Mouse (Mus musculus): Measurements from ENCODE around the gene Ano1. TPM values are rescaled to one million over a fixed set of nuclear protein-coding genes. Genes with fewer than 3 reads are reported as not detected.

Ano1 gene
- total RNA-seq, 4 experiments from 2014 or later, result 3.6 to 5.7 (median 4.2) TPM

DNA sequence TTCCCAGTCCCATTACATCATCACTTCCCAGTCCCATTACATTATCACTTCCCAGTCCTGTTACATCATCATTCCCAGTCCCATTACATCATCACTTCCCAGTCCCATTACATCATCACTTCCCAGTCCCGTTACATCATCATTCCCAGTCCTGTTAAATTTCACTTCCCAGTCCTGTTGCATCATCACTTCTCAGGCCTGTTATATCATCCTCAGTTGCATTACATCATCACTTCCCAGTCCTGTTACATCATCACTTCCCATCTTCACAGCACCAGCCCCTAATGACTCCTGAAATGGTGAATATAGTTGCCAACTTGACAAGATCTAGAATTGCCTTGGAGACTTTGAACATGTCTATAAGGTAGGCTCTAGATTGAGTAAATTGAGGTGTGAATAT, 17.1 kb upstream of the Ano1 start:
- DNase-seq (ENCODE audit: low spot score in 2 of 2), result no peak

DNA sequence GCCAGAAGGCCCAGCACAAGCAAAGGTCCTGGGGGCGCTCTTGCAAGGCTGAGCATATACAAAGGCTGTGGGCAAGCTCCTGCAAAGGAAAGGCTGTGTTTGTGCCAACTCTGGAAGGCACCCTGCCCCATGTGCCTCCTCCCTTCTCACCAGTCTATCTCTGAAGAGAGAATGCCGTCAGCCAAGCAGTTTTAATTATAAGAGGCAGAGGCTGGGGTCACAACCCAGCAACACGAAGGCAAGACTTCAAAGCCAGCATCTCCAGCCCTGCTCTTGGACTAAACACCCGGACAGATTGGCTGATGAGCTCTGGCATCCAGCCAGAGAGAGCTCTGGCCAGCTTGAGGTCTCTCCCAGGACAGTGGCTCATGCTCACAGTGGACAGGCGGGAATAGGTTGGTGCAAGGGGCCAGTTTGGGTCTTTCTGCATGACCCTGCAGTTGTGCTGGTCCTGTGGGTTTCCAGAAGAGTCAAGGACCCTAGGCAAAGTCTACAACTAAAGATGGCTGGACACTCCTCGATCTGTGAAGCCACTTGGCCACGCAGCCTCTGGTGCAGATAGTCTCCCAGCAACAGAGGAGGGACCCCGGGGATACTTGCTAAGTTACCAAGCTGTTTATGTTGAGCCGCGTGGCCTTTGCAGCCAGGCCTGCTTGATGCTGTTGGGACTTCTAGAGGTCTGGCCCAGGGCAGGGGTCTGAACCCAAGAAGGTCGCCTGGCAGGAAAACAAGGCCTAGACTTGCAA, 12.9 kb upstream of the Ano1 start:
- no peak for DNase-seq (ENCODE audit: low spot score in 2 of 2)

DNA sequence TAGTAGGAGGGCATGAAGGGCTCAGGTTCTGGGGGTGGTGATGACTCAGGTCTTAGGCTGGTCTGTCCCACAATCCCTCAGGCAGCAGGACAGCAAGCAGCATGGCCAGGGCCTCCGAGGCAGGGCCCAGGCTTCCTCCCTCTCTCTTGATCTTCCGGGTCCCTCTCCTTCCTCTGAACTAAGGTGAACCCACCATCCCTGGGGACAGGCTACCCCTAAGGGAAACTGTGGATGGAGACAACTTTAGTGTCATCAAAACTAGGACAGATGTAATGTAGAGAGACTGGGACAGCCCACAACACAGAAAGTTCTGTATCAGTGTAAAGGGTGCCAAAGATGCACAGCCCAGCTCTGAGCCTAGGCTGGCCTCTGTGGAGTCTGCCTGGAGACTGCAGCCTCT, 12.2 kb upstream of the Ano1 start:
- no peak for DNase-seq (ENCODE audit: low spot score in 2 of 2)

DNA sequence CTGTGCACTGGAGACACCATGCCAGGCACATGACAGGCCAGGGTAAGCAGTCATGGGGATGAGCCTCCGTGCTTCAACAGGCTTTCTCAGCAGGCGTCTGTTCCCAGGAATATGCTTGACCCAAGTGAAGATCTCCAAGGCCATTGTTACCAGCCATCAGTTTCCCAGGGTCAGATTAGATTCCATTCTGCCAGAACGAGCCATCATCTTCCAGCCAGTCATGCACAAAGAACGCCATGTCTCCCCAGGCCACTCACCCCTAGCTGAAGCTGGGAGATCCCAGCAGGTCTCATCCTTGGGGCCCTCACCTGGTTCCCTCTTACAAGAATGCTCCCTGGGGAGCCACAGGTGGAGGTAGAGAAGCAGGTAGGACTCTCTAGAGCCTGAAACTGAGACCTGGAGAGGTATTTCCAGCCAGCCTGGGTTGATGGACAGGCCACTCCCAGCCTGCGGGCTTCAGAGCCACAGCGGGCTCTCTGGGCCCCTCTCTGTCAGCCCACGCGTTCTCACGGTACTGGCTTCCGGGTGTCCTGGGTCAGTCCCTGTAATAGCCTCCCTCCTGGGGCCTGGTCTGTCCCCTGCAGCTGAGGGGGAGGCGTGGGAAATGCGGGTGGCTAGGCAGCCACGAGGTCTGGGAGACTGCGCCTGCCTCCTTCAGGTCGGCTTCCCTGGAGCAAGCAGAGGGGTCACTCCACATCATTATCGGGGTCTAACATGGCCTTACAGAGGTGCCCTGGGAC, 10.9 kb upstream of the Ano1 start:
- no peak for DNase-seq (ENCODE audit: low spot score in 2 of 2)

DNA sequence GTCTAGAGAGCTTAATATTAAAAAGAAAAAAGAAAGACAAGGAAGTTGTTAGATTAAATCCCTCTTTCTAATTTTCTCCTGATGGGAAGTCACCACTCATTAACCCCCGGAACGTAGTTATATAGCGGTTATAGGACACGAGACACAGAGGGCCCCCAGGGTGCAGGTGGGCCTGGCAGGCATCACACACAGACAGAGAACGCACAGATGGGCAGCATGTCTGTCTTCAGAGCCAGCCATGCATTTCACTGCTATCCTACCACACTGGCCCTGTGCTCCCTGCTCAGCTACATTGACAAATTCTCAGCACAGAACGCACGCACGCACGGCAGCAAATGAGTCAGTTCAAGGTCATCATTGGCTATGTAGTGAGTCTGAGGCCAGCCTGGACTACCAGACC, 8.5 kb upstream of the Ano1 start:
- no peak for DNase-seq (ENCODE audit: low spot score in 2 of 2)

DNA sequence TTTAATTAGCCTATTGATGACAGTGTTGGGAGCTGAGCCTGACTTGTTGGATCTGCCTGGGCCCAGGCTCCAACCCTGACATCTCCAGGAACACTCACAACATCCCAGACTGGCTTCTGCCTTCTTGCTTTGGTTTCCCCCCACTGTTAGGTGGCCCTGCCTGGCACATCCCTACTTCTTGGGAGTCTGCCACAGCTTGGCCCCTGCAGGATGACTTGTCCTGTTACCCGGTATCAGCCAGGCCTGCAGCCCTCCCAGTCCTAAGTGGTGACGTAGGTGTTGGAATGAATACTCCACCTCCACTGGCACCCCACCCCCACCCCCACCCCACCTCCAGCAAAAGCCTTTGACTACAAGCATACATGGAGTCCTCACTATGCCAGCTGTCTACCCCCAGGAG, 7.7 kb upstream of the Ano1 start:
- no peak for DNase-seq (ENCODE audit: low spot score in 2 of 2)

DNA sequence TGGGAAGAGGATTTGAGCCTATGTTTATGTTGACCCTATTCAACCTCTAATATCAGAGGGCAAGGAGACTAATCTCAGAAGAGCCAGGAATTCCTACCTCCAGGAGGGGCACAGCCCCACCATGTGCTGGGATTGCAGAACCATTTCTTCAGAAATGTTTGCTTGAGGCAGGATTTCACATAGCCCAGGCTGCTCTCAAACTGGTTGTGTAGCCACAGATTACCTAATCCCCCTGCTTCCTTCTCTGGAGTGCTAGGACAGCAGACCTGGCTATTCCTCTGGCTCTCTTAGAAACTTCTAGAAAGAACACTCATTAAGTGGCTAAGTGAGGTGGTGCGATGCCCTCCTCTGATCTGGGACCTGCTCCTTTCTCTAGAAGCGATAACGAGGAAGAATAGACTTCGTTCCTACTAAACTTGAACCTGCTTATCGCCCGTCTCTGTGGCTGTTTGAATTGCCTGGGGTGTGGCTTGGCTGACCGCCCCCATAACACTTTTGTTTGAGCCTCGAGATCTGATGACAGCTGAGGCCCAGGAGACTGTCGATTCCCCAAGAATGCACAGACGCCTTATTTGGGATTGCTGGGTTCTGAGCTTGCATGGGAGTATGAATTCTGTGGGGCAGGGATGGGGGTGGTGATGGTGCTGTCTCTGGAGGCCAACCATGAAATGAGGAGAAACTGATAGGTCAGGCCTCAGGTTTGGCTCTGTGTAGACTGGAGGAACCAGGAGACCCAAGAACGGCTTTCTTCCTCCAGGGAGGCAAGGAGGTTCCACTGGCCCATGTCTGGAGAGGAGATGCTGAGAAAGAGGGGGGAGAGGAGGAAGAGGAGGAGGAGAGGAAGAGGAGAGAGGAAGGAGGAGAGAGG, 4.0 kb upstream of the Ano1 start:
- no peak for DNase-seq (ENCODE audit: low spot score in 2 of 2)

DNA sequence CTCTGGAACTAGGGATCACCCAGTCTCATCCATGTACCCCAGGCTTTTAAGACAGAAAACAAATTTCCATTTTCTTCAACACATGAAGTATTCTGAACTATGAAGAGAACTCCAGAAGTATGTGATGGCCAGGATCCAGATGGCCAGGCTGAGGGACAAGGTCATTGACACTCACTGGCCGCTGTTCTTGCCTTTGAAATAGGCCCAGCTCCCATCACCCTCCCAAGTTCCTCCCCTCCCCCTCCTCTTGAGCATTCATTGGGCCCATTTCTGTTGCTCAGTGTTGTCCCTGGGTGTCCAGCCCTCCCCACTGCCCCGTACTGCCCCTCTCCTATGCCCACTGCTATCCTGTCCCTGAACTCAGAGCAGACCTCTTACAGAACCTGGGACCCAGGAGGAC, 2.9 kb upstream of the Ano1 start:
- no peak for DNase-seq (ENCODE audit: low spot score in 2 of 2)

DNA sequence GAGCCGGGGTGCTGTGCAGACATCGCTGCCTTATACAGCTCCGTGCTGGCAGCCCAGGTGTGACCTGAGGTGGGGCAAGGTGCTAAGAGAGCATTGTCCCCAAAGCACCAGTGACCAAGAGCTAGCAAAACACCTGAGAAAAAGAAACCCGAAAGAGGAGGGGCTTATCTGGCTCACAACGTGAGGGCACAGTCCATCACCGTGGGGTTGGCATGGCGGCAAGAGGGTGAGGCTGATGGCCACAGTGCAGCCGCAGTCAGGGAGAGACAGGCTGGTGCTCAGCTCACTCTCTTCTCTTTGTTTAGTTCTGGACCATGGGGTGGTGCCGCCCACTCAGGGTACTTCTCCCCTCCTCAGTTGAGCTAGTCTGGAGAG, 1.9 kb upstream of the Ano1 start:
- DNase-seq (ENCODE audit: low spot score in 2 of 2), result no peak

DNA sequence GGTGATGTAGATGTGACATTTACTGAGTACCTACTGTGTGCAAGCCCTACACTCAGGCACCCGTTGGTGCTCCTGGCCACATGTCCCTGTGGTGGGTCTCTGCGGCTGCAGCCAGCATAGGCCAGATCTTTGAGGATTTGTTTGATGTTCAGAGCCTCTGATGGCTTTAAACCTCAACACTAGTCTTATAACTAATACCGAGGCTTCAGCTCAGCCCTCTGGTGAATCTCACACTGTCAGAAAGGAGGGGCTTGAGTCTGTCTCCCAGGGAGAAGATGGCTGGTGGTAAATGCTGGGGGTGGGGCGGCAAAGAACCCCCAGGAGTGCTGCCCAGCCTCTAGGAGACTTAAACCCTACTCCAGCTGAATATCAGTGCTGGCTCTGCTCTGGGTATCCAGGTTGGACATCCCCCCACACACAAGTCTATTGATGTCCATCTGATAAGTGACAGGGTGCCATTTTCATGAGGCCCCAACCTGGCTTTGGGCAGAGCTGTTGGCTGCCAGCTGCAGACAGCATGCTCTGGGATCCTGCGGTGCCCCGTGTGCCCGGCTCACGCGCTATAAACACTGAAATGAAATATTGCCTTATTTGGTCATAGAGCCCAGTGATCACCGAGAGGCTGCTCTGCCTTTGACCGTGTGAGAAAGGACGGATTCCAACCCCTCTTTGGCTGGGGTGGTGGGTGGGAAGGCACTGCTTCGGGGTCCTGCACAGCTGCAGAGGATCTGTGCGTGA, 1.3 kb upstream of the Ano1 start:
- no peak for DNase-seq (ENCODE audit: low spot score in 2 of 2)

DNA sequence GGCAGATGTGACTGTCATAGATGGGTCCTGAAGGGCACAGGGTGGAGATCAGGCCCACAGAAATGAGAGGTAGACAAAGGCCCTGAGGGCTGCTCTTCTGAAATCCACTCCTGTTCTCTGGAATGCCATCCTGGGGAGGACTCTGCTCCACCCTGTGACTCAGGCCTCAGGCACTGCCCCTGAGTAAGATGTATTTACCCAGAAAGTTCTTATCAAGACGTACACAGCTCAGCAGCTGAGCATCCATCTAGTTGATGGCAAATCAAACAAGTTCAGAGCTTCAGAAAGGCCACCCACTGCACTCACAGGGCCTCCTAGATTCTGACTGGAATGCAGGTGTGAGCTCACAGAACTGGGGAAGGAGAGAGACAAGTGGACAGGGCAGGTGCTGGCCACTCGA, 4.0 kb downstream of the Ano1 start:
- DNase-seq (ENCODE audit: low spot score in 2 of 2), result no peak

DNA sequence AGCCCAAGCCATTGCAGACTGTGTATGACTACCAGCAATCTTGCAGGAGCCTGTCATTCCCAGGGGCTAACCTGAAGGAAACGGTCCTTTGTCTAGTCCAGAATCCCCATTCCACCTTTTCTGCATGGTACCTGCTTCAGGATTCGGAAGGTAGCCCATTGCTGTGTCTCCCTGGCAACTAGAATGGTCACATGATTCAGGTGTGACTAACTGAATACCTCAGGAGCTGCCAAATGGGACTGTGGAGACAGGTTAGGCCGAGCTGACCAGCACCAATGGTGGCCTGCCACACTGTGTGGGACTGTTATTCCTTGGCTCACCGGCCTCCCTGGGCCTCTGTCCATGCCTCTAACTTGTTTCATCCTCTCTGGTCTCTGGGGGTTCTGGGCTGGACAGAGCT, 5.3 kb downstream of the Ano1 start:
- DNase-seq (ENCODE audit: low spot score in 2 of 2), result no peak

DNA sequence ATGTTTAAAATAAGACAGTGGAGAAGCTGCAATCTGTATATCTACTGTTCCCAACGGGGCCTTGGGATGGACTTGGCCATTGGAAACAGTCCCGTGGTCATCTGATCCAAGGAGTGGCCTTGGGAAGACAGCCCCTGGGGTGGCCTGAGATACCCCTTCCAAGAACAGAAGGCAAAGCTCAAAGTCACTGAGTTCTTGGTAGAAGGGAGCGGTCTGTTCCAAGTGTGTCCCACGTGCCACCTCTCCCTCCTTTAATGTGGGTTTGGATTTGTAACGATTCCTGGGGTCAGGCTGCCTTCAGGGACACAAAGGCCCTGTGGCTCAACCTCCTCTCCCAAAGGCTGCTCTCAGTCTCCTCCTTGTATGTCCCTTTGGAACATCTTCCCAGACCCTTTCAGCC, 7.9 kb downstream of the Ano1 start:
- no peak for DNase-seq (ENCODE audit: low spot score in 2 of 2)

DNA sequence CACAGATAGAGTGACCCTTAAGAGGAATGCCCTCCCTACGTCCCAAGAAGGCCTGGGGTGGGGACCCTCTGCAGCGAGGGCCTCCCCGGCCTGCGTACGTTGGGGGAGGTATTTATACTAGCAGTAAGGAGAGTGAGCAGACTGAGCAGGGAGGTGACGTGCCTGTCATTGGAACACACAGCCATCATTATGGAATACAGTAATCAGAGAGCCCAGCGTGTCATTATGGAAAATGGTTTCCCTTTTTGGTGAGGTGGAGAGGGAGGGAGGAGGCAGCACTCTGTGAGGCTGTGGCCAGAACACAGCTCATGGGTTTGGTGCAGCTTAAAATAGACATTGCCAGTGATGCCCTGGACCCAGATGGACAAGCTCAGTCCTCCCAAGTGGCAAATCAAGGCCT, 11.1 kb downstream of the Ano1 start:
- DNase-seq (ENCODE audit: low spot score in 2 of 2), result no peak

DNA sequence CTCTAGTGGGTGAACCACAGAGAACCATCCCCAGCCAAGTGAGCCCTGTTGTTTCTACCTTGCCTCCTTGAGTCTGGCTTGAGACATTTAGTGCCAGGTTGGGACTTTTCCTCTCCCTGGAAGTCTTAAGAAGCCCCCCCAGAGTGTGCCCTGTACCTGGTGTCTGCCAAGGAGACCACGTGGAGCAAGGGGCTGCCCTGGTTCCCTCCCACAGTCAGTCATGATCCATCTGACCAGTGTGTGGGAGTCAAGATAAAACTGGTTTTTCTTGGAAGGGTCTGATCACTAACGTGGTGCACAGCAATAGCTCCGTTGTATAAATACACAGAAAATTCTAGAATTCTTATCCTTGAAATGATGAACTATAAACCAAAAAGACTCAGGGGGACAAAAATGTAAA, 12.0 kb downstream of the Ano1 start:
- DNase-seq (ENCODE audit: low spot score in 2 of 2), result no peak

DNA sequence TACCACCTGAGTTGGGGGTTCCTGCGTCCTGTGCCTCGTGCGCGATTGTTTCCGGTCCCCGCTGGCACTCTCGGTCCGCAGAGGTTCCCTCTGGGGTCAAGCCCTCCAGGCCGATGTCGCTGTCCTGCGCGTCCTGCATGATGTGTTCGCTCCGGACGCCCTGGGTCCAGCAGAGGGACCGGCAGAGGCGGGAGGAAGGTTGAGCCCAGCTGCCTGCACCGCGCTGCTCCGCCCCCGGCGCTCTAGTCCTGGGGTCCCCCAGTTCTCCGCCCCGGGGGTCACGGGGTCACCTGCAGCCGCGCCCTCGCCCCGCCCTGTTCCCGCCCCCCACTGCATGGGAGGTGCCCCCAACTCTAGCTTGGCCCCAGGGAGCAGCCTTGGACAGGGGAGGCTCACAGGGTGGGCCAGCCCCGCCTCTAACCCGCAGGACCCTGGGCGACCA, 13.4 kb downstream of the Ano1 start:
- no peak for DNase-seq (ENCODE audit: low spot score in 2 of 2)

DNA sequence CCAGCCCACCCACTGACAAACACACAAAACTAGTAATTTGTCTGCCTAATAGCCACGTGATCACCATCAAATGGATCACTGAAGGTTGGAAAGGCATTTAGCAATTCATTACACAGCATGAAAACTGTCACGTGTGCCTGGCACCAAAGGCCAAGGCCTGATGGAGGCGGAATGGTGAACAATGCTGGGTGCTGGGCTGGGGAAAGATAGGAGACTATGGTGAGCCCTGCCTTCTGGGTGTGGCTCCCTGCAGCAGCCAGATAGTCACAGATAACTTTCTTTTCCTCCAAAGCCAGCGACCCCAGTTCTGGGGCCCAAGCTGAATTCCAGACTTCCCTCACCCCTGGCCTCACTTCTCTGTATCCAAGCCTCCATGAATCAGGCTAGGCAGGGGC, 19.9 kb downstream of the Ano1 start:
- DNase-seq (ENCODE audit: low spot score in 2 of 2), result no peak

DNA sequence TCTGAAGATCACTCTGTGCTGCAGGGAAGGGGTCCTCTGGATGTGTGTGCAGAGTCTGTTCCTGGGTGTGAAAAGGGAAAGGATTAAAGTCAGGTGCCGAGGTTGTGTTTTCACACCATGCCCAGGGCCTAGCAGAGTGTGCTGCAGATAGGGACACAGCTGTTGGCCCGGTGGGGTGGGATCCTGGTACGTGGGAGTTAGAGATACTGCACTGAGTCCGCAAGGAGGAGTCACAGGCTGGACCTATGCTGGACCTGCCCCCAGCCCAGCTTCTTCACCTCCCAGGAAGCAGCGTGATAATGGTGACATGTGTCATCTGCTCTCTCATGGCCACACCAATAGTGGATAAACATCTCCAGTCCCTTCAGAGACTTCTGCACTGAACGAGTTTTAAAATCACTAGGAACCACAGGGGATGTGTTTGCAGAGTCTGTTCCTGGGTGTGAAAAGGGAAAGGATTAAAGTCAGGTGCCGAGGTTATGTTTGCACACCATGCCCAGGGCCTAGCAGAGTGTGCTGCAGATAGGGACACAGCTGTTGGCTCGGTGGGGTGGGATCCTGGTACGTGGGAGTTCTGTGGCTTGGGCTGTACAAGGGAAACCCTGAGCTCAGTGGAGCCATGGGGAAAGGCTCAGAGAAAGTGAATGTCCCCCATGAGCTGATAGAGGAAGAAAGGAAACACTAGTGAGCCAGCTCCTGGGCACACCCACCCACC, 20.4 kb downstream of the Ano1 start:
- no peak for DNase-seq (ENCODE audit: low spot score in 2 of 2)

DNA sequence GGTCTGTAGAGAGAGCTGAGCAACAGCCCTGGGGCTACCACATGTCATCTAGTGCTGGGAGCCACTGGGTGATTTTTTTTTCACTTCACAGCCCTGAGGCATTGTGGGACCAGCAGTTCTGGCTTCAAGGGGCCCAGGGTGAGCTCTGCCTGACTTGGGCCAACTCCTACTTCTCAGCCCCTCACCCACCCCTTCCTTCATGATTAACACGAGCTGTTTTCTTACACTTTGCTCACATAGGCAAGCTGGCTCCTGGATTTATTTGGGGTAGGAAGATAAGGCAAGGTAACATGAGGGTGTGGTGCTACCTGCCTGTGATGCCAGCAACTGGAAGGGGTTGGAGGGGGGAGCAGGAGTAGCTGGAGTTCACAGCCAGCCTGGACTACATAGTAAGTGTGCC, 27.5 kb downstream of the Ano1 start:
- no peak for DNase-seq (ENCODE audit: low spot score in 2 of 2)

DNA sequence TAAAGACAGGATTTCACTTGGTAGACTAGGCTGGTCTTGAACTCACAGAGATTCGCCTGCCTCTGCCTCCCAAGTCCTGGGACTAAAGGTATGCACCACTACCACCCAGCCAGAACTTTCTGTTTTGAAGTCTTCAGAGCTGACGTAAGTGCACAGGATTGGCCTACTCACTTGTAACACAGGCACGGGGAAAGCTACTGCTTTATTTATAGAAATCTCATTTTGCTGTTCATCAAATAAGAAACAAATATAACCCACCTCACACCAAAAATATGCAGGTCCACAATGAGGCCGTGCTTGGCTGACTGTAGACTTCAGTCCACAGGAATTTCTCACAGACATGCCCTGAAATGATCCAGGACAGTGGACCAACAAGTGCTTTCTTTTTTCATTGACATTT, 31.8 kb downstream of the Ano1 start:
- no peak for DNase-seq (ENCODE audit: low spot score in 2 of 2)

DNA sequence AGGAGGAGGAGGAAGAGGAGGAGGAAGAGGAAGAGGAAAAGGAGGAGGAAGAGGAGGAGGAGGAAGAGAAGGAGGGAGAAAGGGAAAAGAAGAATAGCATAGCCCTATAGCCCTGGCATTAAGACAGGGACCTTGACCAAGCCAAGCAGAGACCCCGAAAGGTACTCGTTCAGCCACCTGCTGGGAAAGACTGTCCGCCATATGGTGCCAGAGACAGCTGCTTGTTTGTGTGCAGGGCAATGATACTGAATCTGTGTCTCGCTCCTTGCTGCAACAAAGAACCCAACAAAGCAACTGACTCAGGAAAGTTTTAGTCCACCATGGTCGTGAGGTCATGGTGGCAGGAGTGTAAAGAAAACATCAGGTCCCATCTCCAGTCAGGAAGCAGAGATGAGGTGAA, 34.0 kb downstream of the Ano1 start:
- no peak for DNase-seq (ENCODE audit: low spot score in 2 of 2)
